Mouse (Mus musculus): Measurements from ENCODE around the gene Actrt2.

The Actrt2 gene

DNA sequence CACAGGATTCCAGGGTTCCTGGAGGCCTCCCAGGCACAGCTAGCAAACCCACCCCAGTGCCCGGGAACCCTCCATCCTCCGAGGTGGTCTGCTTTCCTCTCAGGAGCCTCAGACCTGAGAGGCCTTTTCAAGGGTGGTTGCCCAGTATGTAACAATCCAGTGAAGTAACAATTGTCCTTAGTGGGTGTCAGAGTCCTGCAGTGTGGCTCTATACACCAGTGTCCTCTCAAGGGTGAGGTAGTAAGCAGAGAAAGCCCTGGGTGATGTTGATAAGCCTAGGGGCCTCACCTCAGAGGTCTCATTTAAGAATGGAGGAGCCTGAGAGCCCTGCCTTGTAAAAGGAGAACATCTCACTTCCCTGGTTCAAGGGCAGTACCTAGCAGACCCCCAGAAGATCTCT is at the start of gene Actrt2:
Gene Actrt2, minus strand, starts transcription at position 101 of the 400 bp plus-strand sequence.
- in situ Hi-C loops (cut with MboI; ENCODE audit: low sequenced_read_pairs) = no loop called here

DNA sequence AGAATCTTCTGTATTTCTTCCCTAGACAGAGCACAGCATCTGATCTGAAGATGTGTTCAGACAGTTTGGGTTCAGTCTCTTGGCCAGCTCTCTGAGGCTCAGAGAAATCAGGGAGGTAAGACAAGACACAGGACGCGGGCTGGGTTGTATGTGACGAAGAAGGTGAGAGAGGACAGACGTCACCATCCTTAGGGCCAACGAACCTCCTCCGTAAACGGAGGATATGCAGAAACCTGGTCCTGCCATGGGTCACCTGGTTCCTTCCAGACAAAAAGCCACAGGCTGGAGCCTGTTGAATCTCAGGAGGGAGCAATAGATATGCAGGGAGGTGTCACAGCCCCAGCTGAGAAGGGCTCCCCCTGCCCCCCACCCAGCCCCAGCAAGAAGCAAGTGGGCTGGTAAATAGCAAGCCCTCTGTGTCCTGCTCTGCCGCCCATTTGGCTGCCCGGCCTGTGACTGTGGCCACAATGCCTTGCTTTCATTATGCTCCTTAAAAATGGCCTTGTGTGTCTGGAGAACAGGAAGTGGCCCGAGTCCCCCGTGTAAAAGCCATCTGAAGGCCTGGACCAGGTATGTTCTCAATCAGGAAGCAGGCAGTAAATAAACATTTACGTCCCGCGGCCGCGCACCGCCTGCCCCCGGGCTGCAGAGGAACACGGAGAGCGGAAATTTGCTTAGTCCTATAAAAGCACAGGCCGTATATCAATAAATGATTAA is 41.9 kb upstream of the Actrt2 start:
- in situ Hi-C loops (cut with MboI; ENCODE audit: low sequenced_read_pairs) = no loop called here

DNA sequence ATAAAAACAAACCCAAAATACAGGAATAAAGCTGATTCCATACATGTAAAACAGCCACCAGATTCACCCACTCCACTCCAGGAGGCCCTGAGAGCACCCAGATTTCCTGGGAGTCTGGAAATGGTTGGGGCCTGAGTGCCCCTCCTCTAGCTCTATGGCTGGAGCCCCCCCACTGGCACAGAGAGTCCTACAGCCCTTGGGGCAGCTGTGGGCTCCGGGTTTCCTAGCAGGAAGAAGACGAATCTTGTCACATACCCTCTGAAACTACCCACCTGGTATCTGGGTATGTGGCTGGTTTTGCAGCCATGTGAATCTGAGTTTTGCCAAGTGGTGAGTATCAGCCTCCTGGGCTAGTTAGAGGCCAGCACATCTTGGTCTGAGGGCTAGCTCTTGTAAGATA is 41.1 kb upstream of the Actrt2 start:
- in situ Hi-C loops (cut with MboI; ENCODE audit: low sequenced_read_pairs) = no loop called here

- in situ Hi-C loops (cut with MboI; ENCODE audit: low sequenced_read_pairs) = no loop called here
Measured at GRCm38 (mm10) chr4:154708223-154708622, 40.6 kb upstream of the Actrt2 start.

GRCm38 (mm10) chr4:154707521-154707920 is 39.9 kb upstream of the Actrt2 start:
- in situ Hi-C loops (cut with MboI; ENCODE audit: low sequenced_read_pairs) = no loop called here

GRCm38 (mm10) chr4:154706442-154706841 is 38.8 kb upstream of the Actrt2 start:
- in situ Hi-C loops (cut with MboI; ENCODE audit: low sequenced_read_pairs) = no loop called here

- in situ Hi-C loops (cut with MboI; ENCODE audit: low sequenced_read_pairs) = no loop called here
Measured at GRCm38 (mm10) chr4:154705681-154706080, 38.0 kb upstream of the Actrt2 start.

DNA sequence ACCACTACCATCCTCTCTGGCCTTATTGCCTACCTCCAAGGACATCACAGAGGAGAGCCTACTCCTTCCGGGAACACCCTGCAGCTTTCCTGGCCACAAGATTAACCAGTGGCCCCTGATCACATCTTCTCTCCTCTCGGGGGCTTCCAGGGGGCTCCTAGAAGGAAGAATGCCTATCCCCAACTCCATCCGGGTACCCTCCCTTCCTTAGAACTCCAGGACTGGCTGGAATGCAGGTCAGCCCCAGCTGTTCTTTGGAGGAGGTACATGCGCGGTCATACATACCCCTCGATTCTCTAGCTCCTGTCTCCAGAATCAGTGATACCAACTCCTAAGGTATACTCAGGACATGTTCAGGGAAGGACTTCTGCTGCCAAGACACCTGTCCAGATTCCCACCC is 37.4 kb upstream of the Actrt2 start:
- in situ Hi-C loops (cut with MboI; ENCODE audit: low sequenced_read_pairs) = no loop called here

- in situ Hi-C loops (cut with MboI; ENCODE audit: low sequenced_read_pairs) = no loop called here
Measured at GRCm38 (mm10) chr4:154704591-154704990, 36.9 kb upstream of the Actrt2 start.

DNA sequence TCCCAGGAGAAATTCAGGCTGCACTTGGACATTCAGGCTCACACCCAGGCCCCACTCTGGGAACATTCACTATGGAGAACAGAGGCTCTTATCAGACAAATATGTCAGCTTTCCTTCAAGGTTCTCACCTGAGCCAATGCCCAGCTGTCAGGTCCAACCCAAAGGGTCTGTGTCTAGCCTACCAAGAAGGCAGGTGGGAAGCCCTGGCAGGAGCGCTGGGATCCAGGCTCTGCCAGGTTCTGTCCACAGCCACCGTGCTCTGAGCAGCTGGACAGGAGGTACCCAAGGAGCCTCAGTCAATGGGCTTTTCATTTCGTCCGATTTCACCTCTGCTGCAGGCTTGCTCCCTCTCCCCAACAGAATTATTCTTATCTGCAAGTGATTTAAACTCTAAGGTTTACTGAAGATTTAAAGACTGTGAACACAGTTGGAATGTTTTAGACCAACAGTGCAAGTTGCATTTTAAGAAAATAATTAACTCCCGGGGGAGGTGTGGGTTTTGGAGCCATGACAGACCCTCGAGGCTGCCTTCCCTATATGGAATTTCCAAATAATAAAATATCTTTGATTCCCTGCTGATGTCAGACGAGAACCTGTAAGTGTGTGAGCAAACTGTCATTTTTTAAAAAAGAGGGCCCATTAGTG is 35.9 kb upstream of the Actrt2 start:
- in situ Hi-C loops (cut with MboI; ENCODE audit: low sequenced_read_pairs) = no loop called here

- in situ Hi-C loops (cut with MboI; ENCODE audit: low sequenced_read_pairs) = no loop called here
Measured at GRCm38 (mm10) chr4:154702931-154703330, 35.3 kb upstream of the Actrt2 start.

- in situ Hi-C loops (cut with MboI; ENCODE audit: low sequenced_read_pairs) = no loop called here
Measured at GRCm38 (mm10) chr4:154702186-154702585, 34.5 kb upstream of the Actrt2 start.

GRCm38 (mm10) chr4:154700921-154701412 is 33.3 kb upstream of the Actrt2 start:
- in situ Hi-C loops (cut with MboI; ENCODE audit: low sequenced_read_pairs) = no loop called here

GRCm38 (mm10) chr4:154700436-154700835 is 32.8 kb upstream of the Actrt2 start:
- in situ Hi-C loops (cut with MboI; ENCODE audit: low sequenced_read_pairs) = no loop called here

DNA sequence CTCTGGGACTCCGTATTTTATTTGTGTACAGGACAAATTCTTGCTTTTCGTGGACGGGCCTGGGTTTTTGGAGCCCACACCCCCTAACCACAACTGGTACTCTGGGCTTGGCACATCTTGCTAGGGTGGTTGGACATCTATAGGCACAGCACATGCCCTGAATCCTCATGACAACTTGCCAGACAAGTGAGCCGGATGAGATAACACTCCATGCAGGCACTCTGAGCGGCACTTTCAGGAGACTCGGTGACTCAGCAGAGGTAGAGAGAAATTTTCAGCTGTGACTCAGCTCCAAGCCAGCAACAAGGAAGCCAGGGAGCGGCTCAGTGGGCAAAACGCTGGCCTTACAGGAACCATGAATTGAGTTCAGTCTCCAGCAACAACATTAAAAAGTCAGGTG is 31.6 kb upstream of the Actrt2 start:
- in situ Hi-C loops (cut with MboI; ENCODE audit: low sequenced_read_pairs) = no loop called here

GRCm38 (mm10) chr4:154698631-154699030 is 31.0 kb upstream of the Actrt2 start:
- in situ Hi-C loops (cut with MboI; ENCODE audit: low sequenced_read_pairs) = no loop called here

DNA sequence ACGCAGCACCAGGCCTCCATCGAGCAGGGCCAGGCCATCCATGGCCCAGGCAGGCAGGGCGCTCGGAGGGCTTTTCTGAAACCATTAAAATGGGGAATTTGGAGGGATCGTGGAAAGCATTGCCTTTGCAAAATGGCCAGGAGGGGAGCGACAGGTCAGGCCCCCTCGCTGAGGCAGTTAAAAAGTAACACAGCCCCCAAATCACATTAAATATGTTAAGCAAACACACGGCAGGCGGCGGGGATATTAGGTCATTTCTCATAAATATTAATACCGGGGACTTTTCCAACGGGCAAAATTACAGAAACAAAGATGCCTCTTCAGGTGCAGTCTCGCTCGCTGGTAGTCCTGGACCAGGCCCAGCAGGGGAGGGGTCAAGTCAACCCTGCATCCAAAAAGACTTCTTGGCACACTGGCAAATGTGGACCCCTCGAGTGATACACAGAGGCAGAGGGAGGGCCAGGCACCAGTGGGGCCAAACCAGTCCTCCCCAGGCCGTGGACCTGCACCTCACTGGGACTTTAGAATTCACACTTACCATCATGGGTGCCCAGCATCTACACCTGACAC is 30.4 kb upstream of the Actrt2 start:
- in situ Hi-C loops (cut with MboI; ENCODE audit: low sequenced_read_pairs) = no loop called here

- in situ Hi-C loops (cut with MboI; ENCODE audit: low sequenced_read_pairs) = no loop called here
Measured at GRCm38 (mm10) chr4:154697476-154697875, 29.8 kb upstream of the Actrt2 start.

DNA sequence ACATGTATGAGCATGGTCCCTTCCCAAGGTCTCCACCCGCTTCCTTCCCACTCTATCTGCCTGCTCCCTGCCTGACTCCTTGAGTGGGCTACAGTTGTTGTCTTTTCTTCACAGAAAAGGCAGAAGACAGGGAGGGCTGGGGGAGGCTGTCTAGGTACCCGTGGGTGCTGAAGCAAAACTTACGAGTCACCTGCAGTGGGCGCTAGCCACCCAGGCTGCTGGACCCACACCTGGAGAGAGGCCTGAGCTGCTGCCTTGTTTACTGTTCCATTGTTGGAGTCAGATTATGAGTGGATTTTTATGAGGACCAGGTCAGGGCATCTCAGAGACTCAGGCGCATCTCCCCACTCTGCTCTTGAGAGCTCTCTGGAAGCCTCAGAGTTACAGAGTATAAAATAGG is 28.9 kb upstream of the Actrt2 start:
- in situ Hi-C loops (cut with MboI; ENCODE audit: low sequenced_read_pairs) = no loop called here

GRCm38 (mm10) chr4:154696146-154696545 is 28.5 kb upstream of the Actrt2 start:
- in situ Hi-C loops (cut with MboI; ENCODE audit: low sequenced_read_pairs) = no loop called here

DNA sequence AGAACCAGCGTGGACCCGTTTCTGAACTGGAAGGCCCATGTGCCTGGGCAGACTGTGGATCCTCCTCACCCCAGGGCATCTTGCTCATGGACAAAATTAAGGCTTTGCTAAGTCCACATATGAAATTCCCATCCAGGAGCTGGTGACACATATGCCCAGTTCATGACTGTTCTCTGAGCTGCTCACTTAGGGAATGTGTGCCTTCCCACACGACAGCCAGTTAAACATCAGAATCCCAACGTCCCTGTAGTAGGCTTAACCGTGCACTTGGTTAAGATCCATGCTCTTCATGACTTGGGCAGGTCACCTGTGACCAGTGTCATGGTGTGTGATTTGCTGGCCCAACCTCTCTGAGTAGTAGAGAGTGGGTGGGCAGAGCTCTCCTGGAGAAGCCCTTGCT is 26.7 kb upstream of the Actrt2 start:
- in situ Hi-C loops (cut with MboI; ENCODE audit: low sequenced_read_pairs) = no loop called here

DNA sequence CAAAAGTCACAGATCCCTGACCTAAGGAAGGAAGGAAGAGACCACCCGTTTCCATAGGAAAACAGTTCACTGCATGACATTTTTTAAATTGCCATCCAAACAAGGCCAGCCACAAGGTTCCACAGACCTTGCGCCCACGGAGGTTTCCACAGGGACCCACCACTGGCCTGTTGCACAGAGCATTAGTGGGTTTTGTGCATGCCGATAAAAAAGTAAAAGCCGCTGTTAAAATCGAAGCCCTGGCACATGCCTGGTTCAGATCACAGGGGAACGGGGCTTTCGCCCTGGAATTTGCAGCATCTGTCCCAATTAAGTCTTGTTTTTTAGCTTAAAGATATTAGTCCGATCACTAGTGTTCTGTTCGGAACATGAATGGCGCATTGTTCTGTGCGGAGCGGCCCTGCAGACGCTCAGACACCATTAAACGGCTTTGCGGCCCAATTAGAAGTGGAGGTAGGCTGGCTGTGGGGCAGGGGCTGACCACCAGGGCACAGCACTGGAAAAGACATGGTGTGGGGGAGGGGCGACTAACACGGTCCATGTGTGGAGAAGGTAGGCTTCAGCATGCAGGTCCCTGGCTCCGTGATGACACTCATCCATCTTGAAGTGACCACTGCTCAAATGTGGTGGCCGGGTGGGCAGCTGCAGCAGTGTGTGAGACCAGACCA is 25.8 kb upstream of the Actrt2 start:
- in situ Hi-C loops (cut with MboI; ENCODE audit: low sequenced_read_pairs) = no loop called here
